Mouse (Mus musculus) olfactory bulb, adult 2 months (tissue): ENCODE measurements around the gene Inip. TPM values are rescaled to one million over a fixed set of nuclear protein-coding genes. Genes with fewer than 3 reads are reported as not detected.

Experiments
- H3K27ac ChIP-seq: fragments of 200-500 bp; 2 replicates; pipeline ENCODE4 v1.5.1; 2012; ENCODE audit warnings: low read depth, low read length; ENCODE audit not compliant: insufficient read depth
- H3K4me1 ChIP-seq: fragments of 200-500 bp; 2 replicates; pipeline ENCODE4 v1.6.1; 2012; ENCODE audit warnings: low read length; ENCODE audit not compliant: control insufficient read depth, insufficient read depth
- H3K4me3 ChIP-seq: fragments of 200-500 bp; 2 replicates; pipeline ENCODE4 v1.5.1; 2012; ENCODE audit warnings: mild to moderate bottlenecking, low read depth, low read length, moderate library complexity; ENCODE audit not compliant: insufficient read depth
- CTCF ChIP-seq: fragments of 200-500 bp; IDR thresholded peaks from 2 replicates; pipeline ENCODE4 v1.5.1; 2012; ENCODE audit warnings: low read depth, mild to moderate bottlenecking, low read length, moderate library complexity; ENCODE audit not compliant: insufficient read depth
- POLR2A ChIP-seq: fragments of 200-500 bp; IDR thresholded peaks from 2 replicates; pipeline ENCODE4 v1.6.1; 2012; ENCODE audit warnings: mild to moderate bottlenecking, low read depth, low read length, moderate library complexity; ENCODE audit not compliant: insufficient read depth
- WGBS: fragments of 180-500 bp; shearing (Covaris S2); methylation state at CpG from one replicate; pipeline ENCODE4 v1.1.7; 2018; 5-methylcytosine and 5-hydroxymethylcytosine counted together
- polyA plus RNA-seq: library from polyadenylated mRNA; stranded (reverse); fragments of >200 nt; gene quantifications from 2 replicates; pipeline ENCODE4 v1.2.4, GENCODE M21; 2012; ENCODE audit warnings: low replicate concordance; ENCODE audit not compliant: missing spikeins, insufficient read depth, insufficient read length

Gene Inip
- polyA plus RNA-seq, 1 experiment = not detected

GRCm38 (mm10) chr4:59767717-59768116 lies 33.7 kb downstream of the Inip start:
- Histone ChIP-seq H3K27ac (no peak overlapping the region), H3K4me1 (peaks cover 6% of the 10 kb centered on the region; the same call in 1 of the 2 replicates), H3K4me3 (no peak overlapping the region)
- TF ChIP-seq CTCF = no peak
- no peak for TF ChIP-seq POLR2A
- 94% methylated on average over 2 of the region's 2 CpGs for WGBS

DNA sequence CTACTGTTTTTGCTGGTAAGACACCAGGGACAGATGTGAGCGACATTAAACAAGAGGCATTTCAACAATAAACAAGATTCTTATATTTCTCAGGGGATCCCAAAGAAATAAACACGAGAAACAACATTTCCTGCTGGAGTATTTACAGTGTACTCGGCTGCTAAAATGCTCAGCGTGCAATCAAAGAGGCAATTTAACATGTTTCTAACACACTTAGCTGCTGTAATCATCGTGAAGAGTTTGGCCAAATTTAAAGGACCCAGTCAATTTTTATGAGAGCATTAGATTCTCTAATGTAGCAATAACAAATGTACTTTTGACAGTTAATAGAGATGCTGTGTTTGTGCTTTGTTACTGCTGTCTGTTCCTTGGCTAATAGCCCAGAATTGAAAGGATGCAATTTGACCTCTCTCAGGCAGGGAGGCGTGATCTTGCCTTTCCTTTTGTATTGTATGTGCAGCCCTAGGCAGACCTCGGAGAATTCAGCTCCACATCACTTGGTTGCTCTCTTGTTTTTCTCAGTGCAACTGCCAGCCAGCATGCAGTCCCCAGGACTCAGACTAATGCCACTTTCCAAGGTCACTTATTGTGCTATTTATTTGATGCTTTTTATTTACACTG lies 35.9 kb downstream of the Inip start:
- Histone ChIP-seq H3K4me3 (no peak overlapping the region), H3K4me1 (peaks cover 8% of the 10 kb centered on the region; the same call in 1 of the 2 replicates), H3K27ac (peak overlapping the region; percentile 56; the same call in 1 of the 2 replicates)
- TF ChIP-seq POLR2A (no peak), CTCF (no peak)
- 18% methylated on average over 7 of the region's 7 CpGs for WGBS

GRCm38 (mm10) chr4:59764950-59765349 lies 36.4 kb downstream of the Inip start:
- TF ChIP-seq CTCF (no peak), POLR2A (no peak)
- WGBS = 65% methylated on average over 7 of the region's 7 CpGs
- Histone ChIP-seq H3K4me1 (peaks cover 10% of the 10 kb centered on the region; the same call in 1 of the 2 replicates), H3K27ac (peak overlapping the region; percentile 7; the same call in 1 of the 2 replicates), H3K4me3 (no peak overlapping the region)

DNA sequence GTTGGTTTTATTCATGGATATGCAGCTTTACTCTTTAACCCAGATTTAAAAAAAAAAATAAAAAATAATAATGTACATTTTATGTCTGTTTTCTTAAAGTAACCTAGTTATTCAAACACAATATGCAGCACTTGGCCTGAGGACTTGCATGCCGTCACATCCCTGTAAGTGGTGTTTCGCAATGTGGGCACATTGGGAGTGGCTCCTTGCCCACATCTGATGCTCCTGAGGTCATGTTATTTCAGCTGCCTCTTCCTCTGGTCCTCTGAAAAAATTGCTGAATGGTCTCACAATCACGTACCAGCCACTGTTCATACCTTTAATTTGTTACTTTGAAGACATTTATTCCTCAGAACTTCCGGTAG lies 40.0 kb downstream of the Inip start:
- Histone ChIP-seq H3K4me3 (no peak overlapping the region), H3K4me1 (peaks cover 12% of the 10 kb centered on the region; the same call in 1 of the 2 replicates), H3K27ac (no peak overlapping the region)
- TF ChIP-seq CTCF (no peak), POLR2A (no peak)
- WGBS = 85% methylated on average over 4 of the region's 4 CpGs

- Histone ChIP-seq H3K4me3 (no peak overlapping the region), H3K27ac (no peak overlapping the region), H3K4me1 (peaks cover 12% of the 10 kb centered on the region; the same call in 1 of the 2 replicates)
- 42% methylated on average over 10 of the region's 10 CpGs for WGBS
- TF ChIP-seq CTCF (peak; percentile 37; the same call in 1 of the 2 replicates), POLR2A (no peak)
These were observed 40.6 kb downstream of the Inip start for GRCm38 (mm10) chr4:59760636-59761364.

DNA sequence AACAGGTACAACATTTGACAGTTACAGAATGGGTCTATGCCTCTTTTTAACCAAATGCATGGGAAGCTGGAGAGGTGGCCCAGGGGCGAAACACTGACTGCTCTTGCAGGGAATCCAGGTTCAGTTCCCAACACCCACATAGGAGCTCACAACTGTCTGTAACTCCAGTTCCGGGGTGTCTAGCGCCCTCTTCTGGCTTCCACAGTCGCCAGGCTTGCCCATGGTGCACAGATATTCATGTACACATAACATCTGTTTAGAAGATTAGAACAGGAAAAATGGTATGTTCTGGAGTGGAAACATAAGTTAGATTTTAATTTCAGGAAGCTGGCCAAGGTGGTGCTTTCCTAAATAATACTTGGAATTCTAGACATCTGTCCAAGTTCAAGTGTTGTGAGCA lies 41.4 kb downstream of the Inip start:
- Histone ChIP-seq H3K27ac (no peak overlapping the region), H3K4me3 (no peak overlapping the region), H3K4me1 (peaks cover 13% of the 10 kb centered on the region)
- no peak for TF ChIP-seq CTCF
- TF ChIP-seq POLR2A = no peak
- WGBS = 86% methylated on average over 4 of the region's 4 CpGs

GRCm38 (mm10) chr4:59757452-59758435 lies 43.6 kb downstream of the Inip start:
- no peak for TF ChIP-seq POLR2A
- no peak for TF ChIP-seq CTCF
- Histone ChIP-seq H3K4me3 (no peak overlapping the region), H3K4me1 (peaks cover 15% of the 10 kb centered on the region), H3K27ac (no peak overlapping the region)
- WGBS = 50% methylated on average over 12 of the region's 12 CpGs

GRCm38 (mm10) chr4:59756332-59757082 lies 44.9 kb downstream of the Inip start:
- WGBS = 31% methylated on average over 9 of the region's 9 CpGs
- TF ChIP-seq CTCF (no peak), POLR2A (no peak)
- H3K4me1 ChIP-seq = peaks cover 15% of the 10 kb centered on the region
- H3K4me3 ChIP-seq = no peak overlapping the region
- no peak overlapping the region for H3K27ac ChIP-seq
